Mouse (Mus musculus): ENCODE measurements around the gene Bin2. TPM values are rescaled to one million over a fixed set of nuclear protein-coding genes. Genes with fewer than 3 reads are reported as not detected.

Gene Bin2
- polyA plus RNA-seq, 1 experiment from 2014 or later, result 3.2 TPM

GRCm38 (mm10) chr15:100642451-100642850 lies 26.9 kb downstream of the Bin2 start:
- WGBS, result 82% methylated on average over 7 of the region's 7 CpGs
- H3K27me3 ChIP-seq, result no peaks in the 10 kb centered on the region; the same call in 1 of the 2 replicates
- no peak for ATAC-seq (replicated peaks; ENCODE audit: low FRiP score)

GRCm38 (mm10) chr15:100641226-100641810 lies 28.0 kb downstream of the Bin2 start:
- Histone ChIP-seq H3K4me1 (peaks cover 36% of the 10 kb centered on the region), H3K9ac (no peak overlapping the region), H3K27ac (no peak overlapping the region), H3K36me3 (no peaks in the 10 kb centered on the region), H3K4me2 (no peak overlapping the region), H3K27me3 (peaks cover 8% of the 10 kb centered on the region), H3K9me3 (replicated peaks) (no peaks in the 10 kb centered on the region), H3K4me3 (replicated peaks) (no peak overlapping the region)
- no peak for ATAC-seq (replicated peaks; ENCODE audit: low FRiP score)
- WGBS, result 77% methylated on average over 16 of the region's 16 CpGs

More at GRCm38 (mm10) chr15:100642451-100642850, 26.9 kb downstream of the Bin2 start:
- H3K36me3 ChIP-seq, result no peaks in the 10 kb centered on the region
- H3K27ac ChIP-seq, result no peak overlapping the region
- no peak overlapping the region for H3K4me2 ChIP-seq
- H3K4me1 ChIP-seq, result peaks cover 24% of the 10 kb centered on the region
- no peaks in the 10 kb centered on the region for H3K9me3 ChIP-seq (replicated peaks)
- no peak overlapping the region for H3K4me3 ChIP-seq (replicated peaks)
- H3K9ac ChIP-seq, result no peak overlapping the region

- WGBS, result 75% methylated on average over 16 of the region's 16 CpGs
- Histone ChIP-seq H3K9me3 (replicated peaks) (no peaks in the 10 kb centered on the region), H3K27me3 (peaks cover 19% of the 10 kb centered on the region), H3K27ac (no peak overlapping the region), H3K4me3 (replicated peaks) (no peak overlapping the region), H3K4me2 (no peak overlapping the region), H3K4me1 (peaks cover 38% of the 10 kb centered on the region), H3K36me3 (no peaks in the 10 kb centered on the region), H3K9ac (no peak overlapping the region)
- no peak for ATAC-seq (replicated peaks; ENCODE audit: low FRiP score)
Measured at GRCm38 (mm10) chr15:100639972-100640750, 29.2 kb downstream of the Bin2 start.

GRCm38 (mm10) chr15:100637661-100638060 lies 31.7 kb downstream of the Bin2 start:
- Histone ChIP-seq H3K27me3 (peaks cover 32% of the 10 kb centered on the region), H3K9me3 (replicated peaks) (no peaks in the 10 kb centered on the region), H3K4me1 (peaks cover 53% of the 10 kb centered on the region), H3K27ac (0 out of 2 replicates have a peak overlapping the region, but pooled peaks have one; percentile 74), H3K4me3 (replicated peaks) (peak overlapping the region; percentile 56; the same call in 1 of the 2 replicates), H3K4me2 (peak overlapping the region; percentile 87), H3K9ac (no peak overlapping the region), H3K36me3 (no peaks in the 10 kb centered on the region)
- ATAC-seq (replicated peaks; ENCODE audit: low FRiP score), result 0 out of 2 replicates have a peak, but pooled peaks have one; percentile 33
- 6% methylated on average over 6 of the region's 6 CpGs for WGBS

- no peaks in the 10 kb centered on the region for H3K36me3 ChIP-seq
- peaks cover 32% of the 10 kb centered on the region for H3K27me3 ChIP-seq
- no peaks in the 10 kb centered on the region for H3K9me3 ChIP-seq (replicated peaks)
- H3K4me2 ChIP-seq, result peak within 1 kb of the TSS; percentile 87
- ATAC-seq (replicated peaks; ENCODE audit: low FRiP score), result peak; percentile 69
- H3K9ac ChIP-seq, result peak within 1 kb of the TSS; percentile 57
- peak within 1 kb of the TSS; percentile 74 for H3K27ac ChIP-seq
- H3K4me1 ChIP-seq, result peaks cover 56% of the 10 kb centered on the region
- under 1% methylated on average over 58 of the region's 77 CpGs for WGBS
- H3K4me3 ChIP-seq (replicated peaks), result peak within 1 kb of the TSS; percentile 56
Measured at GRCm38 (mm10) chr15:100636700-100637501, 32.5 kb downstream of the Bin2 start, which contains the start of gene Smagp. Gene Smagp, minus strand, starts transcription at chr15:100636940.

- ATAC-seq (replicated peaks; ENCODE audit: low FRiP score), result no peak
- Histone ChIP-seq H3K27me3 (peaks cover 32% of the 10 kb centered on the region), H3K4me2 (peak overlapping the region; percentile 87), H3K9me3 (replicated peaks) (no peaks in the 10 kb centered on the region), H3K27ac (peak overlapping the region; percentile 74), H3K9ac (peak overlapping the region; percentile 57), H3K4me3 (replicated peaks) (peak overlapping the region; percentile 56), H3K4me1 (peaks cover 56% of the 10 kb centered on the region), H3K36me3 (no peaks in the 10 kb centered on the region)
- 3% methylated on average over 38 of the region's 38 CpGs for WGBS
Measured at GRCm38 (mm10) chr15:100635851-100636645, 33.3 kb downstream of the Bin2 start.

GRCm38 (mm10) chr15:100635239-100635638 lies 34.1 kb downstream of the Bin2 start:
- H3K27me3 ChIP-seq, result peaks cover 32% of the 10 kb centered on the region
- no peak for ATAC-seq (replicated peaks; ENCODE audit: low FRiP score)
- H3K27ac ChIP-seq, result no peak overlapping the region
- peak overlapping the region; percentile 87 for H3K4me2 ChIP-seq
- peaks cover 49% of the 10 kb centered on the region for H3K4me1 ChIP-seq
- no peaks in the 10 kb centered on the region for H3K9me3 ChIP-seq (replicated peaks)
- H3K4me3 ChIP-seq (replicated peaks), result peak overlapping the region; percentile 56
- H3K9ac ChIP-seq, result no peak overlapping the region
- 11% methylated on average over 9 of the region's 9 CpGs for WGBS
- H3K36me3 ChIP-seq, result no peaks in the 10 kb centered on the region

GRCm38 (mm10) chr15:100633341-100633740 lies 36.0 kb downstream of the Bin2 start:
- peak; percentile 27 for ATAC-seq (replicated peaks; ENCODE audit: low FRiP score)
- H3K4me1 ChIP-seq, result peaks cover 57% of the 10 kb centered on the region
- 53% methylated on average over 10 of the region's 10 CpGs for WGBS
- H3K9ac ChIP-seq, result no peak overlapping the region; the same call in 1 of the 2 replicates
- H3K36me3 ChIP-seq, result no peaks in the 10 kb centered on the region
- H3K4me2 ChIP-seq, result no peak overlapping the region
- H3K27me3 ChIP-seq, result peaks cover 32% of the 10 kb centered on the region
- H3K4me3 ChIP-seq (replicated peaks), result no peak overlapping the region
- H3K27ac ChIP-seq, result peak overlapping the region; percentile 42
- H3K9me3 ChIP-seq (replicated peaks), result no peaks in the 10 kb centered on the region

- H3K27ac ChIP-seq, result no peak overlapping the region
- H3K27me3 ChIP-seq, result peaks cover 32% of the 10 kb centered on the region
- ATAC-seq (replicated peaks; ENCODE audit: low FRiP score), result no peak
- H3K9me3 ChIP-seq (replicated peaks), result no peaks in the 10 kb centered on the region
- H3K9ac ChIP-seq, result no peak overlapping the region
- whole genome bisulfite sequencing, result 86% methylated on average over 5 of the region's 5 CpGs
- H3K36me3 ChIP-seq, result no peaks in the 10 kb centered on the region
- H3K4me2 ChIP-seq, result no peak overlapping the region
- H3K4me1 ChIP-seq, result peaks cover 57% of the 10 kb centered on the region
- H3K4me3 ChIP-seq (replicated peaks), result no peak overlapping the region
Measured at GRCm38 (mm10) chr15:100632323-100632722, 37.0 kb downstream of the Bin2 start.

GRCm38 (mm10) chr15:100631454-100632170 lies 37.7 kb downstream of the Bin2 start:
- Histone ChIP-seq H3K27ac (no peak overlapping the region), H3K9ac (no peak overlapping the region), H3K4me3 (replicated peaks) (no peak overlapping the region), H3K4me1 (peaks cover 53% of the 10 kb centered on the region), H3K4me2 (no peak overlapping the region), H3K9me3 (replicated peaks) (no peaks in the 10 kb centered on the region), H3K36me3 (no peaks in the 10 kb centered on the region), H3K27me3 (peaks cover 27% of the 10 kb centered on the region)
- WGBS, result 71% methylated on average over 12 of the region's 12 CpGs
- ATAC-seq (replicated peaks; ENCODE audit: low FRiP score), result no peak

GRCm38 (mm10) chr15:100630126-100630525 lies 39.2 kb downstream of the Bin2 start:
- no peak for ATAC-seq (replicated peaks; ENCODE audit: low FRiP score)
- peaks cover 13% of the 10 kb centered on the region for H3K27me3 ChIP-seq
- no peaks in the 10 kb centered on the region for H3K9me3 ChIP-seq (replicated peaks)
- H3K4me3 ChIP-seq (replicated peaks), result no peak overlapping the region
- peaks cover 49% of the 10 kb centered on the region for H3K4me1 ChIP-seq
- no peak overlapping the region for H3K4me2 ChIP-seq
- no peak overlapping the region for H3K9ac ChIP-seq
- H3K27ac ChIP-seq, result no peak overlapping the region
- H3K36me3 ChIP-seq, result no peaks in the 10 kb centered on the region
- WGBS, result 75% methylated on average over 3 of the region's 3 CpGs
